Mouse (Mus musculus) liver, postnatal 0 days (tissue): ENCODE results near the gene Sh3bp2. TPM values are rescaled to one million over a fixed set of nuclear protein-coding genes. Genes with fewer than 3 reads are reported as not detected.

Source experiments
- ATAC-seq: fragments of 200-750 bp; cut with Nextera tagmentation; 2 replicates; pipeline ENCODE4 v1.8.0; 2017; ENCODE audit warnings: mild to moderate bottlenecking, moderate library complexity
- DNase-seq: peaks from one replicate; pipeline ENCODE4 v3.0.0-alpha.2; 2016
- H3K27ac ChIP-seq: fragments of 300-500 bp; sonication (generic); 2 replicates; pipeline ENCODE4 v1.5.1; 2014; ENCODE audit warnings: antibody characterized with exemption, moderate library complexity, mild to moderate bottlenecking, low read depth
- H3K27me3 ChIP-seq: fragments of 300-500 bp; sonication (generic); 2 replicates; pipeline ENCODE4 v1.6.1; 2014; ENCODE audit warnings: low read length, control low read depth, mixed read lengths; ENCODE audit not compliant: insufficient read depth
- H3K36me3 ChIP-seq: fragments of 300-500 bp; sonication (generic); replicated peaks from 2 replicates; pipeline ENCODE4 v1.6.1; 2014; ENCODE audit warnings: mild to moderate bottlenecking, control low read depth, low read length, moderate library complexity, mixed read lengths; ENCODE audit not compliant: insufficient read depth
- H3K4me1 ChIP-seq: fragments of 300-500 bp; sonication (generic); 2 replicates; pipeline ENCODE4 v1.6.1; 2014; ENCODE audit warnings: antibody characterized with exemption, mild to moderate bottlenecking, control low read depth; ENCODE audit not compliant: insufficient read depth
- H3K4me2 ChIP-seq: fragments of 300-500 bp; sonication (generic); 2 replicates; pipeline ENCODE4 v1.6.1; 2014; ENCODE audit warnings: low read depth, mild to moderate bottlenecking, low read length, moderate library complexity, mixed read lengths
- H3K4me3 ChIP-seq: fragments of 300-500 bp; sonication (generic); 2 replicates; pipeline ENCODE4 v1.5.1; 2014; ENCODE audit warnings: low read depth, low read length
- H3K9ac ChIP-seq: fragments of 300-500 bp; sonication (generic); replicated peaks from 2 replicates; pipeline ENCODE4 v1.6.1; 2014; ENCODE audit warnings: mild to moderate bottlenecking, moderate library complexity
- H3K9me3 ChIP-seq: fragments of 300-500 bp; sonication (generic); 2 replicates; pipeline ENCODE4 v1.6.1; 2016; ENCODE audit warnings: mild to moderate bottlenecking, control low read depth, low read length, mixed read lengths
- CTCF ChIP-seq: sonication (generic); IDR thresholded peaks from 2 replicates; pipeline ENCODE4 v1.5.1; 2016; ENCODE audit warnings: antibody characterized with exemption, low read depth
- EP300 ChIP-seq: IDR thresholded peaks from 2 replicates; pipeline ENCODE4 v1.6.1; 2016; ENCODE audit warnings: antibody characterized with exemption, low read depth, mild to moderate bottlenecking
- WGBS: fragments of 180-500 bp; shearing (Covaris S2); extraction: QIAGEN DNeasy Blood & Tissue Kit; methylation state at CpG from one replicate; pipeline ENCODE4 v1.1.7; 2014; ENCODE audit not compliant: insufficient replicate concordance; 5-methylcytosine and 5-hydroxymethylcytosine counted together
- polyA plus RNA-seq: library from polyadenylated mRNA; unstranded; fragments of >200 nt; fragmentation: Nextera tagmentation; extraction: Ambion mirVana; gene quantifications from 2 replicates; pipeline ENCODE4 v1.2.1, GENCODE M21; 2015

The Sh3bp2 gene
- polyA plus RNA-seq, 1 experiment from 2014 or later: 7.7 TPM

DNA sequence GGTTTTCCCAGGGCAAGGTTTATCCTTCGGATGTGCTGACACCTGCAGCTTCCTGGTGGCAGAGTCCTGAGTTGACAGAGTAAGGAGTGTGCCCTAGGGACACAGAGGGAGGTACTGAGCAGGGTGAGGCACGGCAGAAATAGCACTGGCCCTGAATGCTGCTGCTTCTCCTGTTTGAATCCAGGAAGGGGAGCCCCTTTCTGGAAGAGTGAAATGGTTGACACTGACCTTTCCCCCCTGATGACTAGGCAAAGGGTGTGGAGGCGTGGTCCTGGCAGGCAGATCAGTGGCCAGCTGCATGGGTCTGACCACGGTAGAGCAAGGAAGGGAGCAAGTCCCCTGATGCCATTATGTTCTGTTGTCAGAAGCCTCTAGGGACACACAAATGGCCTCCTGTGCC is 5.0 kb downstream of the Sh3bp2 start:
- DNase-seq: peak; percentile 52
- no peaks in the 10 kb centered on the region for H3K36me3 ChIP-seq
- 28% methylated on average over 4 of the region's 4 CpGs for WGBS
- no peaks in the 10 kb centered on the region for H3K9me3 ChIP-seq
- H3K4me1 ChIP-seq: peaks cover 67% of the 10 kb centered on the region
- ATAC-seq: peak; percentile 47
- H3K9ac ChIP-seq: no peak overlapping the region
- no peak overlapping the region for H3K4me3 ChIP-seq
- peak overlapping the region; percentile 3; the same call in 1 of the 2 replicates for H3K4me2 ChIP-seq
- TF ChIP-seq CTCF (no peak), EP300 (no peak)
- peak overlapping the region; percentile 71 for H3K27ac ChIP-seq
- H3K27me3 ChIP-seq: no peaks in the 10 kb centered on the region

DNA sequence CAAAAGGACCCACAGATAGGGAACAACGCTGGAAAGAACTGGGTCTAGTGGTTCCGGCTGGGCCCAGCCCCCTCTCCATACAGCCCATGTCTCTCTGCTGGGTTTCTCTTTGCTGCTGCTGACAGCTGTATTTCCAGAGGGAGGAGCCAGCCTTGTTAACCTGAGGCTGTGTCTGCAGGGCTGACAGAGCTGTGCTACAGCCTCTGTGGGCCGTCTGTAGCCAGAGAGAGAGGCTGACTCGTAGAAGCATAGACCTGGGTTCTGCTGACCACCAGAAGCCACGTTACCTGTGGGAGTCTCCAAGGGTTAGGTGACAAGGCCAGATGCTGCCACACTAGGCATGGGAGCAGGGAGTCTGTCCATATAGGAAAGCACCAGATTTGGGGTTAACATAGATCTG is 7.4 kb downstream of the Sh3bp2 start:
- WGBS: 69% methylated on average over 5 of the region's 5 CpGs

DNA sequence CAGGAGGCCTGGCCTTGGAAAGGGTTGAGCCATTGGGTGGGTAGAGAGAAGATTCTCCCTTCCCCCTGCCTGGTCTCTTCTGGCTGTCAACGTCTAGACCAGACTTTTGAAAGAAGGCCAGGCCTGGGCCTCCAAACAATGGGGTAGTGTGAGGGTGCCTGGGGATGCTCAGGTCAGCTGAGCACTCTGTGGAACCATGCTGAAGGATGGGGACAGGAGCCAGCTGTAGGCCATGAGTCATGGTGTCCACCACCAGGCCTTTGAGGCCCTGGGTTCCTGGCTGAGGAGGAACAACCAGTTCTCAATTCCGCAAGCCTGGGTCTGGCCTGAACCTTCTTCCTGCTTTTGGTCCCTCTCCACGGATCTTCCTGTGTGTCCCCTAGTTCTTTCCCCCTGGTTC is 8.2 kb downstream of the Sh3bp2 start:
- Histone ChIP-seq H3K27me3 (no peaks in the 10 kb centered on the region), H3K9ac (no peak overlapping the region), H3K36me3 (no peaks in the 10 kb centered on the region), H3K4me1 (peaks cover 51% of the 10 kb centered on the region), H3K27ac (peak overlapping the region; percentile 84), H3K4me2 (no peak overlapping the region), H3K9me3 (no peaks in the 10 kb centered on the region), H3K4me3 (no peak overlapping the region)
- 56% methylated on average over 3 of the region's 3 CpGs for WGBS
- ATAC-seq (peak; percentile 19; the same call in 1 of the 2 replicates), DNase-seq (no peak)
- TF ChIP-seq EP300: no peak
- TF ChIP-seq CTCF: no peak

More for the DNA sequence above, 7.4 kb downstream of the Sh3bp2 start:
- peaks cover 52% of the 10 kb centered on the region for H3K4me1 ChIP-seq
- H3K9ac ChIP-seq: no peak overlapping the region; the same call in 1 of the 2 replicates
- DNase-seq (no peak), ATAC-seq (no peak)
- no peaks in the 10 kb centered on the region for H3K27me3 ChIP-seq
- H3K9me3 ChIP-seq: no peaks in the 10 kb centered on the region
- no peak overlapping the region for H3K4me3 ChIP-seq
- H3K36me3 ChIP-seq: no peaks in the 10 kb centered on the region
- 0 out of 2 replicates have a peak overlapping the region, but pooled peaks have one; percentile 10 for H3K4me2 ChIP-seq
- H3K27ac ChIP-seq: peak overlapping the region; percentile 84
- TF ChIP-seq EP300 (no peak), CTCF (no peak)

DNA sequence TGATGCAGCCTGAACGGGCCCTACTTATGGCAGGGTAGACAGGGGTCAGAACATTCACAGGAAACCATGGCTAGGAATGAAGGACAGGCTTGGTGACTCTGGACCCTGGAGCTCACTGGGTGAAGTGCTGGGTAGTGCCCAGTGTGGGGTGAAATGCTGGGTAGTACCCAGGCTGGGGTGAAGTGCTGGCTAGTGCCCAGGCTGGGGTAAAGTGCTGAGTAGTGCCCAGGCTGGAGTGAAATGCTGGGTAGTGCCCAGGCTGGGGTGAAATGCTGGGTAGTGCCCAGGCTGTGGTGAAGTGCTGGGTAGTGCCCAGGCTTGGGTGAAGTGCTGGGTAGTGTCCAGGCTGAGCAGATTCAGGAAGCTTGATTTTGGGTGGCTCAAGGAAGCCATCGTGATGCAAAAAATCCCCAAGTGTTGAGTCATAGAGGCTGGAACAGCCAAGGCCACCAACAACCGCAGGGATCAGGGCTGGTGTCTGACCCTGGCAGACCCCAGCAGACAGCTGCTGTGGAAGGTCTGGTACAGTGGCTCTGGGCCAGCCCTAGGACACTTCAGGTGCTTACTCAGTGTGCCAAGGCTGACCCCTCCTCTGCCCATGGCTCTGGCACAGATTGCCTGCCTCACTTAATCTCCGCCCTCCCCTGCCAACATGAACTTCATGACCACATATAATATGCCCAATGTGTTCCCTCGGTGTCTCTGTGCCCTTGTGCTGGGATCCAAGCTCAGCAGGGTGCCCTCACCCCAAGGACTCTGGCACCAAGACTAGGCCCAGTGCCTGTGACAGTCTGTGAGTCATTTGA is 9.3 kb downstream of the Sh3bp2 start:
- Histone ChIP-seq H3K27me3 (no peaks in the 10 kb centered on the region), H3K9ac (no peak overlapping the region), H3K4me1 (peaks cover 51% of the 10 kb centered on the region), H3K9me3 (no peaks in the 10 kb centered on the region), H3K4me3 (no peak overlapping the region), H3K36me3 (no peaks in the 10 kb centered on the region), H3K27ac (peak overlapping the region; percentile 84), H3K4me2 (no peak overlapping the region)
- no peak for DNase-seq
- TF ChIP-seq EP300 (no peak), CTCF (no peak)
- 77% methylated on average over 5 of the region's 5 CpGs for WGBS
- no peak for ATAC-seq

DNA sequence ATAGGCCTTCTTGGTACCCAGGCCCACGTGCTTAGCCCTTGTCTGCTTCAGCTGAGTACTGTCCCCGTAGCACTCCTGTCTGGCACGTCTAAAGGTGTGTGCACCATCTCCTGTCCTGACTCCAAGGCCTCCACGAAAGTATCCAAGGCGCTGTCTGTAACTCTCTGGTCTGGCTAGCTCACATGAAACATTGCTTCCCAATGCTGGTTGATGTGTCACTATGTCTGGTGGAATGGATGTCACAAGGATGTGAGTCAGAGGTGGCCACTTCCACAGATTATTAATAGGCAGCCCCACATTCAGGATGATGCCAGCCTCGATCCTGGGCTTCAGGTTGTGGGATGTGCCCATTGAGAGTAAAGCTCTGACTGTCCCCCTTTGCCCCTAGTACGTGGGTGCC is 10.2 kb downstream of the Sh3bp2 start:
- 79% methylated on average over 7 of the region's 7 CpGs for WGBS
- TF ChIP-seq CTCF: no peak
- TF ChIP-seq EP300: no peak
- H3K9ac ChIP-seq: no peak overlapping the region
- no peaks in the 10 kb centered on the region for H3K27me3 ChIP-seq
- H3K4me2 ChIP-seq: no peak overlapping the region
- H3K36me3 ChIP-seq: no peaks in the 10 kb centered on the region
- H3K27ac ChIP-seq: no peak overlapping the region
- H3K4me1 ChIP-seq: peaks cover 42% of the 10 kb centered on the region
- H3K4me3 ChIP-seq: no peak overlapping the region
- no peaks in the 10 kb centered on the region for H3K9me3 ChIP-seq
- ATAC-seq (no peak), DNase-seq (no peak)

DNA sequence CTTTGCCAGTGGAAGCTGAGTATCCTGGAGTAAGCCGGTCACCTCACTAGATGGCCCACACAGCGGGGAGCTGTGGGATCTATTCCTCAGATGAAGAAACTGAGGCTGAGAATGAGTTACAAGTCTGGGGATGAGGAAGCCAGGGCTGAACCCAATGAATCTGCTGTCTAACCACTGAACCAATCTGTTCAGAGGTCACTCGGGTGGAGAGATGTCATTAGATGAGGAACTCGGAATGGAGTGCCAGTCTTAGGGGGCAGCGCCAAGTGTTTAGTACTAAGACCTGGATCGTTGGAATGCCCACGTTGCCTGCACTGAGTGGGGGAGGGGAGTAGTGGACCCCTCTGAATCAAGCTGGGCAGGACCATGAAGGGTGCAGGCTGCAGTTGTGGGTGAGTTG is 12.4 kb downstream of the Sh3bp2 start:
- 53% methylated on average over 7 of the region's 7 CpGs for WGBS
- H3K9me3 ChIP-seq: no peaks in the 10 kb centered on the region
- H3K27me3 ChIP-seq: no peaks in the 10 kb centered on the region
- H3K9ac ChIP-seq: no peak overlapping the region
- peaks cover 23% of the 10 kb centered on the region for H3K4me1 ChIP-seq
- 0 out of 2 replicates have a peak overlapping the region, but pooled peaks have one; percentile 44 for H3K27ac ChIP-seq
- no peak overlapping the region for H3K4me3 ChIP-seq
- H3K4me2 ChIP-seq: no peak overlapping the region
- no peak for ATAC-seq
- no peaks in the 10 kb centered on the region for H3K36me3 ChIP-seq
- DNase-seq: no peak
- TF ChIP-seq CTCF (no peak), EP300 (no peak)
